Mouse (Mus musculus): ENCODE measurements around the gene Nup107. TPM values are rescaled to one million over a fixed set of nuclear protein-coding genes. Genes with fewer than 3 reads are reported as not detected.

Gene Nup107
- polyA plus RNA-seq, 1 experiment from 2014 or later = 45.1 TPM

GRCm38 (mm10) chr10:117775401-117776144 is 16.9 kb downstream of the Nup107 start:
- Histone ChIP-seq H3K27me3 (no peaks in the 10 kb centered on the region), H3K4me2 (replicated peaks) (no peak overlapping the region), H3K27ac (no peak overlapping the region), H3K4me1 (replicated peaks) (no peaks in the 10 kb centered on the region), H3K9ac (replicated peaks) (no peak overlapping the region), H3K9me3 (no peaks in the 10 kb centered on the region), H3K4me3 (replicated peaks) (no peak overlapping the region), H3K36me3 (peaks cover 84% of the 10 kb centered on the region)
- 90% methylated on average over 6 of the region's 6 CpGs for WGBS
- ATAC-seq = no peak

GRCm38 (mm10) chr10:117774817-117775120 is 17.7 kb downstream of the Nup107 start:
- H3K27me3 ChIP-seq = no peaks in the 10 kb centered on the region
- H3K4me1 ChIP-seq (replicated peaks) = no peaks in the 10 kb centered on the region
- H3K9me3 ChIP-seq = no peaks in the 10 kb centered on the region
- WGBS = 97% methylated on average over 1 of the region's 1 CpGs
- no peak for ATAC-seq
- no peak overlapping the region for H3K27ac ChIP-seq
- no peak overlapping the region for H3K4me3 ChIP-seq (replicated peaks)
- no peak overlapping the region for H3K4me2 ChIP-seq (replicated peaks)
- H3K9ac ChIP-seq (replicated peaks) = no peak overlapping the region
- H3K36me3 ChIP-seq = peaks cover 87% of the 10 kb centered on the region

- Histone ChIP-seq H3K36me3 (peaks cover 91% of the 10 kb centered on the region), H3K27ac (no peak overlapping the region)
- WGBS = 96% methylated on average over 22 of the region's 22 CpGs
Observed at GRCm38 (mm10) chr10:117774011-117774816, 18.3 kb downstream of the Nup107 start.

DNA sequence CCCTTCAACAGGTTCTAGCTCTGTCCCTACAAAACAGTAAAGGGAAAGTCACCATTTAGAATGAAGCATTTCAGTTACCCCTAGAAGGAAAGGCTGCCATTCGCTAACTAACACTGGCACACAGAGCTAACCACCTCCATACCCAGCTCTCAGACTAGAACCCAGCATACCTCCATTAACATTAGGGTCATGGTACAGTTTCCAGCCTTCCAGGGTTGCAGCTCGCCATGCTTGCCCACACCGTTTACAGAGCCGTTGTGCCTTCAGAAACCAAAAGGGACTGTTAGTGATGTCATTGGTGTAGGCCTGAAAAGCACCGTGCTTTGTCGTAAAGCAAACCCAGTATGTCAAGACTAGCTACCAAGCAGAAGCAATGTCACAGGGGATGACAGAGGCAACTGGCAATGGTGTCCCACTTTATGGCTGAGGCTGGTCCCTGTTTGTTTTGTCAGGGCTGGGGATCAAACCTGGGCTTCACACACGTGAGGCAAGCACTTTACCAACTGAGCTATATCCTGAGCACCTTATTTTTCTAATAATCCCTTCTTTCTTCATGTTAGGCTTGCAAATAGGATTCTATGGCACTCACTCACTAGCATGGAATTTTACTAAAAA is 19.3 kb downstream of the Nup107 start:
- WGBS = 95% methylated on average over 7 of the region's 7 CpGs
- Histone ChIP-seq H3K27me3 (no peaks in the 10 kb centered on the region), H3K27ac (no peak overlapping the region), H3K4me2 (replicated peaks) (no peak overlapping the region), H3K9ac (replicated peaks) (no peak overlapping the region), H3K4me3 (replicated peaks) (no peak overlapping the region), H3K36me3 (peaks cover 86% of the 10 kb centered on the region), H3K4me1 (replicated peaks) (no peaks in the 10 kb centered on the region), H3K9me3 (no peaks in the 10 kb centered on the region)
- ATAC-seq = no peak

More at GRCm38 (mm10) chr10:117774011-117774816, 18.3 kb downstream of the Nup107 start:
- no peak for ATAC-seq
- Histone ChIP-seq H3K9me3 (no peaks in the 10 kb centered on the region), H3K4me3 (replicated peaks) (no peak overlapping the region), H3K4me2 (replicated peaks) (no peak overlapping the region), H3K4me1 (replicated peaks) (no peaks in the 10 kb centered on the region), H3K9ac (replicated peaks) (no peak overlapping the region), H3K27me3 (no peaks in the 10 kb centered on the region)

DNA sequence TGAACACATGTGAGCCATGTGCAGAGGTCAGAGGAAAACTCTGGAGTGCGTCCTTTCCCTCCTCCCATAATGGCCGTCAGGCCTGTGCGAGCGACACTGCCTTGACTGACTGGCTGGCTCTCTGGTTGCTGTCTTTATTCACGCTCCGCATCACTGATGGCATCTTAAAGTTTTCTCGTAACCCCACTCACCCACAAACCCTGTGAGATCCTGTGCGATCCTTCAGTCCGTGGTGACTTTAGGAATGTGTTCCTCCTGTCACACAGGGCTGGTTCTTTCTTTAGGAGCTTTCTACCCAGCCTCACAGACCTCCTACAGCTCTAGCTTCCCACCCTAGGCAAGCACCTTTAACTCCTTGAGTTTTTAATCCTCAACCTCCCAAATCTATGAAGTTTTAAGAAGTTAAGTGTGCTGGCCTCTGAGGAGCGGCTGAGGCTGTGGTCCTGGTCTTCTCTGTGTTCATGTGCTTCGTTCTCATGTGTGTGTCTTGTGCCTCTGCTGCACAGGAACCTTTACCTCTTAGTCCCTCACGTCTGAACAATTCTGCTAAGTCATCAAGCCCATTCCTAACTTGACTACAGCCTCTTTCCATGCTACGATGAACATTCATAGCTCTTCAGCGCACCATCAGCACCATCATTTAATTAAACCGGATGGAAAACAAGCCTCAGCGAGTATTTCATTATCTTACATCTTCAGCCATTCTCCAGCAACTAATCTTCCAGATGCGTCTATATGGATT is 20.0 kb downstream of the Nup107 start:
- no peak overlapping the region for H3K27ac ChIP-seq
- no peak overlapping the region for H3K9ac ChIP-seq (replicated peaks)
- H3K4me2 ChIP-seq (replicated peaks) = no peak overlapping the region
- H3K4me1 ChIP-seq (replicated peaks) = no peaks in the 10 kb centered on the region
- no peaks in the 10 kb centered on the region for H3K27me3 ChIP-seq
- H3K4me3 ChIP-seq (replicated peaks) = no peak overlapping the region
- 93% methylated on average over 17 of the region's 17 CpGs for WGBS
- peaks cover 86% of the 10 kb centered on the region for H3K36me3 ChIP-seq
- ATAC-seq = no peak
- no peaks in the 10 kb centered on the region for H3K9me3 ChIP-seq

- Histone ChIP-seq H3K27ac (no peak overlapping the region), H3K9me3 (no peaks in the 10 kb centered on the region), H3K9ac (replicated peaks) (no peak overlapping the region), H3K4me2 (replicated peaks) (no peak overlapping the region), H3K36me3 (peaks cover 85% of the 10 kb centered on the region), H3K27me3 (no peaks in the 10 kb centered on the region), H3K4me3 (replicated peaks) (no peak overlapping the region), H3K4me1 (replicated peaks) (no peaks in the 10 kb centered on the region)
- no peak for ATAC-seq
- WGBS = 93% methylated on average over 10 of the region's 10 CpGs
Observed at GRCm38 (mm10) chr10:117771131-117771510, 21.4 kb downstream of the Nup107 start.

- H3K9me3 ChIP-seq = no peaks in the 10 kb centered on the region
Observed at GRCm38 (mm10) chr10:117770286-117771130, 22.0 kb downstream of the Nup107 start.

GRCm38 (mm10) chr10:117769541-117770285 is 22.8 kb downstream of the Nup107 start:
- H3K4me1 ChIP-seq (replicated peaks) = no peaks in the 10 kb centered on the region
- no peak overlapping the region for H3K9ac ChIP-seq (replicated peaks)
- no peak overlapping the region for H3K4me2 ChIP-seq (replicated peaks)
- H3K27me3 ChIP-seq = no peaks in the 10 kb centered on the region
- no peak overlapping the region for H3K4me3 ChIP-seq (replicated peaks)
- peaks cover 86% of the 10 kb centered on the region for H3K36me3 ChIP-seq
- 97% methylated on average over 9 of the region's 9 CpGs for WGBS
- H3K27ac ChIP-seq = no peak overlapping the region
- H3K9me3 ChIP-seq = no peaks in the 10 kb centered on the region
- ATAC-seq = no peak

More at GRCm38 (mm10) chr10:117770286-117771130, 22.0 kb downstream of the Nup107 start:
- no peak overlapping the region for H3K4me3 ChIP-seq (replicated peaks)
- H3K9ac ChIP-seq (replicated peaks) = no peak overlapping the region
- ATAC-seq = no peak
- H3K36me3 ChIP-seq = peaks cover 86% of the 10 kb centered on the region
- no peaks in the 10 kb centered on the region for H3K4me1 ChIP-seq (replicated peaks)
- H3K27me3 ChIP-seq = no peaks in the 10 kb centered on the region
- no peak overlapping the region for H3K27ac ChIP-seq
- 94% methylated on average over 18 of the region's 18 CpGs for WGBS
- H3K4me2 ChIP-seq (replicated peaks) = no peak overlapping the region

DNA sequence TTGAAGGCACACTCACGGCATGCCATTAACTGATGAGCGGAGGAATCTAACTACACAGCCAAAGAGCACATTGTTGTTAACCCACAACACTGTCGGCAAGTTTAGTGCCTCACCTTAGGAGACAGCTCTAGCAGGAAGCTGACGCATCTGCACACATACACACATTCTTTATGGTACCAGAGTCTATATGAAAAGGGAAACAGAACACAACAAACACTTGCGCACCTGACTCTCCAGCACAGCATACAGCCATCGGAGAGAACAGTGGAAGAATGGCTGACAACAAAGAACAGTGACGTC is 24.4 kb downstream of the Nup107 start:
- no peaks in the 10 kb centered on the region for H3K4me1 ChIP-seq (replicated peaks)
- ATAC-seq = no peak
- no peaks in the 10 kb centered on the region for H3K9me3 ChIP-seq
- H3K27ac ChIP-seq = no peak overlapping the region
- no peak overlapping the region for H3K4me2 ChIP-seq (replicated peaks)
- H3K27me3 ChIP-seq = no peaks in the 10 kb centered on the region
- WGBS = 87% methylated on average over 7 of the region's 7 CpGs
- no peak overlapping the region for H3K4me3 ChIP-seq (replicated peaks)
- H3K9ac ChIP-seq (replicated peaks) = no peak overlapping the region
- peaks cover 82% of the 10 kb centered on the region for H3K36me3 ChIP-seq

GRCm38 (mm10) chr10:117767286-117768140 is 25.0 kb downstream of the Nup107 start:
- Histone ChIP-seq H3K4me3 (replicated peaks) (no peak overlapping the region), H3K4me1 (replicated peaks) (no peaks in the 10 kb centered on the region), H3K27me3 (no peaks in the 10 kb centered on the region), H3K9ac (replicated peaks) (no peak overlapping the region), H3K27ac (no peak overlapping the region), H3K9me3 (no peaks in the 10 kb centered on the region), H3K4me2 (replicated peaks) (no peak overlapping the region), H3K36me3 (peaks cover 80% of the 10 kb centered on the region)
- ATAC-seq = no peak
- WGBS = 92% methylated on average over 10 of the region's 10 CpGs

Measured in midbrain, embryonic 13.5 days (tissue).